Mouse (Mus musculus): Measurements from ENCODE around the gene Tmprss11a. TPM values are rescaled to one million over a fixed set of nuclear protein-coding genes. Genes with fewer than 3 reads are reported as not detected.

Gene Tmprss11a
- 0.15 TPM for polyA plus RNA-seq (2017; shearing (Covaris generic))

DNA sequence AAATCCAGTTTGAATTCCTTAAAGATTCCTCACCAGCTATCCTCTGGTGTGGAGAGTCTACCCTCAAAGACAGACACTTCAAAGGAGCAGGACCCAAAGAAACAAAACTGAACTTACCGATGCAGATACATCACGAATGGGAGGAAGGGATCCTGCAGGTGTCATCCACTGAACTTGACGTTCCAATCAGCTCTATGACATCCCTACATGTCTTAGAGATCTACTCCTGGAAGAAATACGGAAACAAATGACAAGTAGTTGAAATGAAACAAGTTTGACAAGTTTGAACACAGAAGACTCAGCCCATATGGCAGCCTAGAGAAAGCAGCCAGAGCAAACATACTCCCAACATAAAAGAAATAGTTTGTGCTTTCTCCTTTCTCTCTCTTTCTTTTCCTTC is at the start of gene Tmprss11a:
Gene Tmprss11a, minus strand, starts transcription at position 101 of the 400 bp plus-strand sequence.

DNA sequence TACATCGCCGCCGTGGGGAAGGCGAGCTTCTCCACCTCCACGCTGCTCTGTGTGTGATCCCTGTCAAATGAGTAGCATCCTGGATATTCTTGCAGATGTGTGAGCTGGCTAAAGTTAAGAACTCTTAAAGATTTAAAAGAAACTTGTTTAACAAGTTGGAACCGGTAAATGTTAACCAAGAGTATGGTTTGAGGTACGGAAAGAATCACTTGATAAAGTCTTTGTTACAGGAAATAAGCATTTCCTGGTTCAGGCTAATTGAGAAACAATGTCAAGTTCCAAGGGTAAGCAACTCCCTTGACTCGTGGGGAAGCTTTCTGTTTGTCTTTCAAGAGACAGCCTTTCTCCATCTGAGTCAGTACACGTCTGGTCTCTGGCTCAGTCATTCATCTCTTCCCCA is 49.7 kb upstream of the Tmprss11a start, which contains the start of gene Tmprss11g:
Gene Tmprss11g, minus strand, starts transcription at position 101 of the 400 bp plus-strand sequence.

DNA sequence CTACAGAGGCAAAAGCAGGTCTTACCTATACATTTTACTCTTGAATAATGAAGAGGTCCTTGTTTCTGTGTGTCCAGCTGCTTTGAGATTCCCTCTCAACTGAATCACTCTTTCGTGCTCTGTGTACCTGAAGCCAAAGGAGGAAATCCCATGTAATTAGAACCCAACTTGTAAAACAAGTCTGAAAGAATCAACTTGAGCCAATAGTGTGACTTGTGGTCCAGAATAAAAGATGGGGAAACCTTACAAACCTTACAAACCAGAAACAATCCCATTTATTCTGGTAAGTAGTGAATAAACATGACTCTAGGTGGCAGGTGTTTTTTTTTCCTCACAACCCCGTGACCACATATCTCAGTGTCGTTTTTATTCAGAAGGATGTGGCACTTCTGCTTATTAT is 95.5 kb downstream of the Tmprss11a start, which contains the start of gene Tmprss11d:
Gene Tmprss11d, minus strand, starts transcription at position 101 of the 400 bp plus-strand sequence.

Other genes with a start within 250 kb of the Tmprss11a start
- not detected for gene Tmprss11c, start 179.7 kb downstream of the Tmprss11a start, polyA plus RNA-seq (2017; shearing (Covaris generic))
- 0.12 TPM for gene Tmprss11d, start 95.6 kb downstream of the Tmprss11a start, polyA plus RNA-seq (2017; shearing (Covaris generic))
- not detected for gene Tmprss11g, start 49.6 kb upstream of the Tmprss11a start, polyA plus RNA-seq (2017; shearing (Covaris generic))
- gene Tmprss11f, start 163.4 kb upstream of the Tmprss11a start, polyA plus RNA-seq (2017; shearing (Covaris generic)) = not detected
- gene Tmprss11b, start 207.4 kb upstream of the Tmprss11a start, polyA plus RNA-seq (2017; shearing (Covaris generic)) = not detected